Mouse (Mus musculus) embryonic facial prominence, embryonic 13.5 days (tissue): ENCODE results near the gene Zfp865. TPM values are rescaled to one million over a fixed set of nuclear protein-coding genes. Genes with fewer than 3 reads are reported as not detected.

Source experiments
- polyA plus RNA-seq: library from polyadenylated mRNA; unstranded; fragments of >200 nt; fragmentation: Nextera tagmentation; extraction: Ambion mirVana; gene quantifications from 2 replicates; pipeline ENCODE4 v1.2.1, GENCODE M21; 2015

Gene Zfp865
- polyA plus RNA-seq, 1 experiment from 2014 or later, result 7.9 TPM

Other genes starting within 250 kb of the Zfp865 start
- not detected in 2 replicates for gene Fam71e2, start 249.1 kb upstream of the Zfp865 start, polyA plus RNA-seq
- not detected in 2 replicates for gene Il11, start 237.5 kb upstream of the Zfp865 start, polyA plus RNA-seq
- not detected in 2 replicates for gene Tmem190, start 237.4 kb upstream of the Zfp865 start, polyA plus RNA-seq
- 6.3 and 7.2 TPM in 2 replicates for gene Tmem238, start 230.7 kb upstream of the Zfp865 start, polyA plus RNA-seq
- gene Rpl28, start 227.5 kb upstream of the Zfp865 start, polyA plus RNA-seq, result 335 and 398 TPM in 2 replicates
- 347 and 400 TPM in 2 replicates for gene Ube2s, start 207.8 kb upstream of the Zfp865 start, polyA plus RNA-seq
- gene Shisa7, start 175.7 kb upstream of the Zfp865 start, polyA plus RNA-seq, result 0.39 and 0.63 TPM in 2 replicates
- 5.9 and 6.5 TPM in 2 replicates for gene Isoc2b, start 150.1 kb upstream of the Zfp865 start, polyA plus RNA-seq
- 1.3 TPM in 2 replicates for gene Isoc2a, start 143.2 kb upstream of the Zfp865 start, polyA plus RNA-seq
- 0.15 TPM in 1 of 2 replicates, not detected in the other for gene Gm36210, start 113.9 kb upstream of the Zfp865 start, polyA plus RNA-seq
- gene Zfp628, start 105.2 kb upstream of the Zfp865 start, polyA plus RNA-seq, result 4.3 and 4.8 TPM in 2 replicates
- gene Nat14, start 98.3 kb upstream of the Zfp865 start, polyA plus RNA-seq, result 3.3 and 4.6 TPM in 2 replicates
- gene Ssc5d, start 94.6 kb upstream of the Zfp865 start, polyA plus RNA-seq, result 0.51 and 0.62 TPM in 2 replicates
- gene Sbk2, start 56.0 kb upstream of the Zfp865 start, polyA plus RNA-seq, result 0.18 TPM in 1 of 2 replicates, not detected in the other
- gene Sbk3, start 49.2 kb upstream of the Zfp865 start, polyA plus RNA-seq, result 0.08 TPM in 1 of 2 replicates, not detected in the other
- gene Zfp579, start 24.2 kb upstream of the Zfp865 start, polyA plus RNA-seq, result 38.4 and 42.0 TPM in 2 replicates
- gene Zfp524, start 6.0 kb upstream of the Zfp865 start, polyA plus RNA-seq, result 10.3 and 12.0 TPM in 2 replicates
- 45.7 and 47.9 TPM in 2 replicates for gene Fiz1, start 5.7 kb upstream of the Zfp865 start, polyA plus RNA-seq
- 1.2 TPM in 1 of 2 replicates, not detected in the other for gene Gm44973, start 4.9 kb upstream of the Zfp865 start, polyA plus RNA-seq
- 46.1 and 55.4 TPM in 2 replicates for gene Ccdc106, start 177 bp downstream of the Zfp865 start, polyA plus RNA-seq
- not detected in 2 replicates for gene 4632433K11Rik, start 13.7 kb downstream of the Zfp865 start, polyA plus RNA-seq
- 5.6 and 5.9 TPM in 2 replicates for gene Zfp784, start 18.1 kb downstream of the Zfp865 start, polyA plus RNA-seq
- 44.7 and 45.9 TPM in 2 replicates for gene Zfp580, start 31.2 kb downstream of the Zfp865 start, polyA plus RNA-seq
- 137 and 155 TPM in 2 replicates for gene U2af2, start 41.8 kb downstream of the Zfp865 start, polyA plus RNA-seq
- gene Epn1, start 59.9 kb downstream of the Zfp865 start, polyA plus RNA-seq, result 63.8 and 70.5 TPM in 2 replicates
- gene Rfpl4, start 96.6 kb downstream of the Zfp865 start, polyA plus RNA-seq, result not detected in 2 replicates
- 0.35 and 0.80 TPM in 2 replicates for gene Rasl2-9, start 105.6 kb downstream of the Zfp865 start, polyA plus RNA-seq
- gene Vmn1r55, start 129.3 kb downstream of the Zfp865 start, polyA plus RNA-seq, result 0.03 TPM in 1 of 2 replicates, not detected in the other
- not detected in 2 replicates for gene Vmn1r56, start 176.4 kb downstream of the Zfp865 start, polyA plus RNA-seq
- gene Vmn1r57, start 198.1 kb downstream of the Zfp865 start, polyA plus RNA-seq, result not detected in 2 replicates